Mouse (Mus musculus) heart, postnatal 10 days (tissue): ENCODE results near the gene Olfr282. TPM values are rescaled to one million over a fixed set of nuclear protein-coding genes. Genes with fewer than 3 reads are reported as not detected.
"Not testable (repeated sequence)": the region's sequence is repeated elsewhere in the genome, so short reads cannot be mapped to it uniquely, and the experiment has no call there.

Source experiments
- DNase-seq, 2 experiments: peaks; one replicate each; pipeline ENCODE4 v3.0.0; 2021
- intact Hi-C: fragments of 180-260 bp; cut with DNase I; formaldehyde crosslinking; loops from one replicate; pipeline ENCODE4 v1.15.1; 2025
- total RNA-seq, 2 experiments: library from RNA; stranded (reverse); gene quantifications; 2 replicates each; pipeline ENCODE4 v1.2.3; 2021

Gene Olfr282
- total RNA-seq = not detected

DNA sequence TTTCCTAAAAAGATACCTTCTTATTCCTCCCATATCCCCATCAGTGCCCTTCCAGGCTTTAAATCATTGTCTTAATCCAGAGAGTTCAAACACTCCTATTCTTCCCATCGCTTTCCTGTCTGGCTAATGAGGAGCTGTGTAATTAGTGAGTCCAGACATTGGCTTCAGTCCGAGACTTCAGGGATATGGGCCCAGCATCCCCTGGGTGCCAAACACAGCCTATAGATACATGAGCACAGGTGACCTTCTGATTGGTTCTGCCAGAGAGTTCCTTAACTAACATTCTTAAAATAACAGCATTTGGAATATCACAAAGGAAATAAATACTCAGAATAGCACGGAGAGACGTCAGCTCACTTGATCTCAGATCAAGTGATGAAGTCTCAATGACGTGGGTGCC is at the start of gene Olfr282:
Olfr282 (plus strand) TSS at position 301 of the 400 bp plus-strand sequence.
- intact Hi-C loops, DNase-seq: not testable (repeated sequence)

DNA sequence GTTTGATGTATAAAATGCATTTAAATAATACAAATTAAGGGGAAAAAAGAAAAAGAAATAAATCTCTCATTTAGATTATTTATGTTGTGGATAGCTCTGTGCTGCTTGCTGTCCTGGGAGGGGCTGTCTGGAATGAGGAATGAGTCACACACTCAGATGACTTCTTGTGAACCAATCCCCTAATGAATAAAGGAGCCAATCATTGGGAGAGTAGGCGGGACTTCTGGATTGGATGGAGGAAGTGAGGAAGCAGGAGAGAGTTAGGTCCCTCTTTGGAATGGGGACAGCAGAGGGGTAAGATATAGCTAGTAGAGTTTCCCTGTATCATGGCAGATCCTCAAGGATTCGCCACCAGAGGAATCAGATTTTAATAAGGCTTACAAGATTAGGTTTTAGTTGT is 43.4 kb upstream of the Olfr282 start:
- intact Hi-C loops = no loop called here
- no peak for DNase-seq

DNA sequence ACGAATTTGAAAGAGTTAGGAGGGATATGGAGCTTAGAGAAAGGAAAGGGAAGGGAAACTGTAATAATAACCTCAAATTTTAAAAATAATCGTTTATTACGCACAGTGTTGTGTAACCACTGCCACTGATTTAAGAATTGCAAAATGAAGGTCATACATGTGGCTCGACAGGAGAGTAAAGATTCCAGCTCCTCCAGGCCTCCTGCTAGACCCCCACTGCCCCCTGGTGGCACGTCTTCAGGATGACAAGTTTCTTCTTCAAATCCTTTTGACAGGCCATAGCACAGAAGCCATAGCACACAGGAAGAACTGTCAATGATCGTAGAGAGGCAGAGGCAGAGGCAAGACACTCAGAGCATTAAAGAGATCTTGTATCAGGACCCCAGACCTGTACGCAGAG is 41.2 kb upstream of the Olfr282 start:
- intact Hi-C loops = loop anchor here (1.0 to 5.0 kb wide), 2 partner anchors 208 to 302 kb away; no protein-coding TSS in a partner anchor
- peak; percentile 80 to 88 for DNase-seq

- intact Hi-C loops = loop anchor here (5.0 kb wide), 1 partner anchor 304 kb away; no protein-coding TSS in a partner anchor
- DNase-seq = peak; percentile 9 to 13
These were observed 39.7 kb upstream of the Olfr282 start for GRCm38 (mm10) chr15:98391081-98391902.

GRCm38 (mm10) chr15:98391903-98392187 is 39.2 kb upstream of the Olfr282 start:
- intact Hi-C loops = loop anchor here (5.0 kb wide), 1 partner anchor 305 kb away; no protein-coding TSS in a partner anchor
- DNase-seq = peak; percentile 10 to 34

DNA sequence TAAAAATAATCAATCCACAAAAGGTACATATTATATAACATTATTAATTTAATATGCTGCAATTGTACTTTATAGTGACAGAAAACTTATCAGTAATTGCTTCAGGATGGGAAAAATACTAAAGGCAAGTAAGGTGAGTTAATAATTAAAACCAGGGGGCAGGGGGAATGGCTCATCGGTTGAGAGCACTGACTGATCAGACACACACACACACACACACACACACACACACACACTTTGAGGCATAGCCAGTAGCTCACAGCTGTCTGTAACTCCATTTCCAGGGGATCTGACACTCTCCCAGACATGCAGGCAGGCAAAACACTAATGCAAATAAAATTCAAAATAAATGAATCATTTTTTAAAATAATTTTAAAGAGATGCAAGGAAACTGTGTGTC is 33.9 kb upstream of the Olfr282 start:
- intact Hi-C loops = no loop called here
- no peak for DNase-seq

- DNase-seq = no peak
- intact Hi-C loops = no loop called here
These were observed 28.7 kb upstream of the Olfr282 start for GRCm38 (mm10) chr15:98402356-98402755.

DNA sequence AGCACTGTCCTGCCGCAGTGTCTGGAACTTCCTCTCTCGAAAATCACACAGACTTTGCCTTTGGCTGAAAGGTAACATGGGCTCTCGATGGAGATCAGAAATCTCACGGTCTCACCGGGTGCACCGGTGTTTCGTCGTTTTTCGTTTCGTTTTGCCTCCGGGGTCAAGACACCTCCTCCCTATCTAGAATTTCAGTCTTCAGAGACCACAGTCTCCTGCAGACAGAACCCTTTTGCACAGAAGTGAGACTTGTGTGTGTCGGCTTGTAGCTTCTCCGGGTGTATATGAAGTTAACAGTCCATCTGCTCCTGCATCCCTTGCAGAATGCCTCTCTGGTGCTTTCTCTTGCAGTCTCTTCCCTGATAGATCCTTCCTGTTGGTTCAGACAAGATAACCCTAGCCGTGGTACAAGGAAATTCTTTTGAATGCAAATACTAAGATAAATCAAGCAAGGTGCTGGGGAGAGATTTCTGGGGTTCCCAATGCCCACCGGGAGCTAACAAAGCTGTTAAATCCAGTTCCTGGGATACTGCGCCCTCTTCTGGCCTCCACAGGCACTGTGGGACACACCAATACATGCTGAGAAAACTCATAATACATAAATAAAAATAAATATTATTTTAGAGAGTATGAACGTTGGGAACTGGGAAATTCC is 22.5 kb upstream of the Olfr282 start:
- peak in 1 of 2 experiments; percentile 36 for DNase-seq
- intact Hi-C loops = no loop called here

- intact Hi-C loops = no loop called here
These were observed 21.4 kb upstream of the Olfr282 start for GRCm38 (mm10) chr15:98409635-98410034.

GRCm38 (mm10) chr15:98410249-98410648 is 20.8 kb upstream of the Olfr282 start:
- intact Hi-C loops = no loop called here
- no peak for DNase-seq

More at GRCm38 (mm10) chr15:98409635-98410034, 21.4 kb upstream of the Olfr282 start:
- no peak for DNase-seq

- no peak for DNase-seq
- intact Hi-C loops = no loop called here
These were observed 15.0 kb upstream of the Olfr282 start for GRCm38 (mm10) chr15:98415996-98416395.

GRCm38 (mm10) chr15:98416802-98417201 is 14.2 kb upstream of the Olfr282 start:
- DNase-seq, intact Hi-C loops: not testable (repeated sequence)

DNA sequence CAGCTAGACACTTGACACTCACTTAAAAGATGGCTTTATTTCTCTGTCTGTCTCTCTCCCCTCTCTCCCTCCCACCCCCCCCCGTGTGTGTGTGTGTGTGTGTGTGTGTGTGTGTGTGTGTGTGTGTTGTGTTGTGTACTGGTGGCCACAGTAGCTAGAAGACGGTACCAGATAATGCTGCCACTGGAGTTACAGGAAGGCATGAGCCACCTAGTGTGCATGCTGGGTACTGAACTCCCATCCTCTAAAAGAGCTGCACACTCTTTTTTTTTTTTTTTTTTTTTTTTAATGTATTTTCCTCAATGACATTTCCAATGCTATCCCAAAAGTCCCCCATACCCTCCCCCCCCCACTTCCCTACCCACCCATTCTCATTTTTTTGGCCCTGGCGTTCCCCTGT is 13.7 kb upstream of the Olfr282 start:
- intact Hi-C loops = not testable (repeated sequence)

GRCm38 (mm10) chr15:98418096-98418495 is 12.9 kb upstream of the Olfr282 start:
- DNase-seq = no peak
- intact Hi-C loops = no loop called here

More for the DNA sequence above, 13.7 kb upstream of the Olfr282 start:
- peak in 1 of 2 experiments; percentile 17 for DNase-seq

DNA sequence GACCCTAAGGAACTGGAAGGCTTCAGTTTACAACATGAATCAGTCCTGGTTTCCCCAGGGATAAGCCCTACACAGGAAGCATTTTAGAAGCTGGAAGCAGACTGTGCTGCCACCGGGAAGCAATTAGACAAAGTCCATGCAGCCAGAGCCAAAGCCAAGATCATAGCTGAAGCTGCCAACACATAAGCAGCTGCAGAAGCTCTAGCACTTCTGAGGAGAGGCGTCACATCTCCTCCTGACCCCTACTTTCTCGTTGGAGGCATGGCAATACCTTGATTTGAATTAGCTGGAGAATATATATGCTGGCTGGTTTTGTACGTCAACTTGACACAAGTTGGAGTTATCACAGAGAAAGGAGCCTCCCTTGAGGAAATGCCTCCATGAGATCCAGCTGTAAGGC is 10.1 kb upstream of the Olfr282 start:
- intact Hi-C loops = no loop called here
- DNase-seq = no peak

- intact Hi-C loops = no loop called here
- no peak for DNase-seq
These were observed 6.7 kb upstream of the Olfr282 start for GRCm38 (mm10) chr15:98424326-98424725.

DNA sequence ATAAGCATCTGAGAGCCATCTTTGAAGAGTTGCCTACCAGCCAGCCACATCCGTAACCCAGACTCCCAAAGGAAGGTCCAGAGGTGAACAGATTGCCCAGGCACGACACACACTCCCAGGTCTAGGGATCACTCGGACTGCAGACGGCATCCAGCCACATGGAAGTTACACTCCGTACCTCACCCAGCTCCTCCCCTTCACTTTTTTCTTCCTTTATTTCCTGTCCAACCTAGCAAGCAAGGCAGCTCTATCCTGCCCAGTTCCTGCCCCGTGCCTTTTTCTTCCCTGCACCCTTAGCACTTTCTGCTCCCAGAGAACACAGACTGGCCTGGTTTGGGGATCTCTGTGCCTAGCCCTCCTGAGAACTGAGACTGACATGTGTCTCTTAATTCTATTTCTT is 6.3 kb upstream of the Olfr282 start:
- intact Hi-C loops = no loop called here

DNA sequence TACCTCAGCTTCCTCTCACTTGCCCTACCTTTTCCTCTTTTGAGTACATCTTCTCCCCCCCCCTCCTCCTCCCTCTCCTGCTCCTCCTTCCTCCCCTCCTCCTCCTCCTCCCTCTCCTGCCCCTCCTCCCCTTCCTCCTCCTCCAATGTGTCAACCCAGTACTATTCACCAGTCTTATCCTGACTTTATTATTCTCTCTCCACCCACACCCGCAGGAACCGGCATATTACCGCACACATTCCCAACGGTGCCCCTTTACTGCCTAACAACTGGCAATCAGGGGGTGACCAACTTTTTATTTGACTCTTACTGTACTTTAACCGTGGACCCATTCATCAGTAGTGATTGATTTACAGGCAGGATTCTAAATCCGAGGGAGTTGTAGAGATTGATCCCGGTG is 5.8 kb upstream of the Olfr282 start:
- intact Hi-C loops = no loop called here
- no peak for DNase-seq

More for the DNA sequence above, 6.3 kb upstream of the Olfr282 start:
- DNase-seq = no peak

- intact Hi-C loops = no loop called here
- no peak for DNase-seq
These were observed 13.5 kb downstream of the Olfr282 start for GRCm38 (mm10) chr15:98444561-98444960.

- intact Hi-C loops = no loop called here
- DNase-seq = peak in 1 of 2 experiments; percentile 6
These were observed 17.5 kb downstream of the Olfr282 start for GRCm38 (mm10) chr15:98448521-98448920.

- no peak for DNase-seq
- intact Hi-C loops = no loop called here
These were observed 21.3 kb downstream of the Olfr282 start, which contains the start of gene Olfr281 for GRCm38 (mm10) chr15:98452288-98452687. Gene Olfr281, plus strand, starts transcription at chr15:98452588.

DNA sequence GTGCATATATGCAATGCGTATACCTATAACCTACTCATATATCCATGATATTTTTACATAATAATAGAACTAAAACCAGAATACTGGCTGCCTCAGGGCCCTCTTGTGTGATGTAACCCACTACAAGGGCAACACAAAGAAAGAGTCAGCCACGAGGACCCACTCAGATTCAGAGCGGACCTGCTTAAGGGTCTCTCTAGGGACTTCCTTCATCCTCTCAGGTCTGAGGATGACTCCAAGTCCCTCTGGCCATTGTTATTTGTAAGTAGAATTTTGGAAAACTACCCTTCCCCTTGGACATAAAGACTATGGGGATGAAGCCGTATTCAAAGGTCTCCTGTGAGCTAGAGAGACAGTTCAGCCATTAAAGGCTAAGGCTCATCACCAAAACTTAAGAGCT is 38.6 kb downstream of the Olfr282 start, which contains the start of gene OR5BS1P:
OR5BS1P (plus strand) TSS at position 301 of the 400 bp plus-strand sequence.
- intact Hi-C loops = no loop called here
- DNase-seq = no peak
